Mouse (Mus musculus) embryonic facial prominence, embryonic 10.5 days (tissue): Measurements from ENCODE around the gene Esyt2. TPM values are rescaled to one million over a fixed set of nuclear protein-coding genes. Genes with fewer than 3 reads are reported as not detected.

Experiments used
- DNase-seq: peaks from one replicate; pipeline ENCODE4 v3.0.0-alpha.2; 2017; ENCODE audit warnings: low spot score
- H3K27ac ChIP-seq: fragments of 300-500 bp; sonication (generic); replicated peaks from 2 replicates; pipeline ENCODE4 v1.5.1; 2016; ENCODE audit warnings: mild to moderate bottlenecking
- H3K27me3 ChIP-seq: fragments of 300-500 bp; sonication (generic); replicated peaks from 2 replicates; pipeline ENCODE4 v1.6.1; 2016; ENCODE audit warnings: low read depth, mild to moderate bottlenecking; ENCODE audit not compliant: poor library complexity, severe bottlenecking
- H3K36me3 ChIP-seq: fragments of 300-500 bp; sonication (generic); replicated peaks from 2 replicates; pipeline ENCODE4 v1.6.1; 2016; ENCODE audit warnings: mild to moderate bottlenecking, moderate library complexity
- H3K4me1 ChIP-seq: fragments of 300-500 bp; sonication (generic); 2 replicates; pipeline ENCODE4 v1.6.1; 2016
- H3K4me3 ChIP-seq: fragments of 300-500 bp; sonication (generic); 2 replicates; pipeline ENCODE4 v1.5.1; 2016; ENCODE audit warnings: mild to moderate bottlenecking, moderate library complexity
- H3K9me3 ChIP-seq: fragments of 300-500 bp; sonication (generic); 2 replicates; pipeline ENCODE4 v1.6.1; 2016; ENCODE audit warnings: mild to moderate bottlenecking
- WGBS: fragments of 180-500 bp; shearing (Covaris S2); methylation state at CpG from one replicate; pipeline ENCODE4 v1.1.7; 2016; 5-methylcytosine and 5-hydroxymethylcytosine counted together
- microRNA-seq: library from miRNA; unstranded; fragments of <30 nt; microRNA quantifications from one replicate; pipeline ENCODE4, GENCODE M21; 2017
- polyA plus RNA-seq: library from polyadenylated mRNA; unstranded; fragments of >200 nt; fragmentation: Nextera tagmentation; extraction: Ambion mirVana; gene quantifications from 2 replicates; pipeline ENCODE4 v1.2.1, GENCODE M21; 2016

Gene Esyt2
- polyA plus RNA-seq, 1 experiment from 2014 or later, result 14.0 TPM

DNA sequence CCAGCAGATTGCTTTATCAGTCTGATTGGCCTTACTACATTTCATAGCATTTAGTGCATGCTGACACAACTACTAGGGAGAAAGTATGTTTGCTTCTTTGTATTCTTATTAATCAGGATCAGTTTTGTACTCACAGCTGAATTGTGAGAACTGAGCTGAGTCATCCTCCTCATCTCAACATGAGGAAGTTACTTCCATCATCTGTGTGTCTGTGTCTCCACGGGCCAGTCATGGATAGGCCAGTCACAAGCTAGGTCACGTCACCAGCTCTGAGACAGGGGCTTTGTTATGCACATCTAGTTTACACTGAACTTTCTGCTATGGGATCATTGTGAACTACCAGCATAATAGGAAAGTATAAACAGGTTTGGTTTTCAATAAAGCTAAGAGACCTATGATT is 152.7 kb downstream of the Esyt2 start:
- 93% methylated on average over 2 of the region's 2 CpGs for WGBS
- H3K4me1 ChIP-seq, result no peaks in the 10 kb centered on the region

DNA sequence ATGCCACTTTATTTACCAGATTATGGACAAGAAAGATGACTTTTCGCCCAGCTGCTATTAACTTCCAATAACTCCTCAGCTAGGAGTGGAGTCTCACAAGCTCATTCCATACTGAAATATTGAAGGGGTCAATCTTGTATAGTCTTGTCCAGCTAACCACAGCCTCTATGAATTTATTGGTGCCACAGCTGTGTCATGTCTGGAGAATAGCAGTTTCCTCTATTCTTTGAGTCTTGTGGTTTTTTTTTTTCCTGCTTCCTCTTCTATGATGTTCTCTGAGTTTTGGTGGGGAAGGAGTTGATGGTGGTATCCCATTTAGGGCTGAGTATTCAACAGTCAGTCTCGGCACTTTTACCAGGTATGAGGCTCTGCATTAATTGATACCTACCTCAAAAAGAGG is 154.2 kb downstream of the Esyt2 start:
- Histone ChIP-seq H3K27me3 (no peaks in the 10 kb centered on the region), H3K27ac (no peak overlapping the region), H3K9me3 (no peaks in the 10 kb centered on the region), H3K4me1 (no peaks in the 10 kb centered on the region), H3K36me3 (peaks cover 95% of the 10 kb centered on the region), H3K4me3 (no peak overlapping the region)
- DNase-seq, result no peak
- 92% methylated on average over 2 of the region's 2 CpGs for WGBS

More for the DNA sequence above, 152.7 kb downstream of the Esyt2 start:
- DNase-seq, result no peak
- Histone ChIP-seq H3K27ac (no peak overlapping the region), H3K4me3 (no peak overlapping the region), H3K36me3 (peaks cover 95% of the 10 kb centered on the region), H3K27me3 (no peaks in the 10 kb centered on the region), H3K9me3 (no peaks in the 10 kb centered on the region)

DNA sequence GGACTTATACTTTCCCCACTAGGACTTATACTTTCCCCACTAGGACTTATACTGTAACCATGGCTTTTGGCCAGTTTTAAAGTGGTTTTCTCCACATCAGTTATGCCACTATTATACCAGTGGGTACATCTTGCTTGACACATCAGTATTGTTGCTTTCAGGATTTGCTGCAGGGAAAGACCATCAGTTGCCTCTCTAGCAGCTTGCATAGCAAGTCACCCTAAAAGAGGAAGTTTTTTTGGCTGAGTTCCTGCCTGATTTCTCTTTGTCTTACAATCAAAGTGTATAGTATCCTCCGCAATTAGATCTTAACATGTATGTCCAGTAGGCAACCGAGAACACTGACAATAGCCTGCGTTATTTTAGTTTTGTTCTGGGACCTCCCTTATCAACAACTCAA is 155.1 kb downstream of the Esyt2 start:
- Histone ChIP-seq H3K36me3 (peaks cover 95% of the 10 kb centered on the region), H3K4me1 (no peaks in the 10 kb centered on the region), H3K27me3 (no peaks in the 10 kb centered on the region), H3K27ac (no peak overlapping the region), H3K4me3 (no peak overlapping the region), H3K9me3 (no peaks in the 10 kb centered on the region)
- 96% methylated on average over 3 of the region's 3 CpGs for WGBS
- DNase-seq, result no peak

DNA sequence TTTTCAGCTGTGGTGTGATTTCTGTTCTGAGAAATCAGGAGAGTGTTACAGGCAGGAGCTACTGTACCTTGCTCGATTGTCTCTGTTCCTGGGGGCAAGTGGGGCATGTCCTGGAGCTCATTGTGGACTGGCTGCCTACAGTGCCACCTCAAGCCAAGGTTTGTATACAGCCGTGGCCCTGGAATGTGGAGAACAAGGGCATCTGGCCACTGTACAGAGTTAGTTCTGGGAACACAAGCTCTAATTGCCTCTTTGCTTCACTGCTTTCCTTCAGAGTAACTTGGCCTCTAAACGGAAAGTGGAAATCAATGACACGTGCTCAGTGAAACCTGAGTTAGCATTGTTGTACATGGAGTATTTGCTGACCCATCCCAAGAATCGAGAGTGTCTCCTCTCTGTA is 157.6 kb downstream of the Esyt2 start:
- no peaks in the 10 kb centered on the region for H3K27me3 ChIP-seq
- peaks cover 97% of the 10 kb centered on the region for H3K36me3 ChIP-seq
- no peak overlapping the region for H3K4me3 ChIP-seq
- no peaks in the 10 kb centered on the region for H3K4me1 ChIP-seq
- H3K27ac ChIP-seq, result no peak overlapping the region
- no peak for DNase-seq
- H3K9me3 ChIP-seq, result no peaks in the 10 kb centered on the region
- 88% methylated on average over 5 of the region's 5 CpGs for WGBS

Small RNAs within 50 kb of the gene (microRNA-seq; reads per million reads assigned to microRNA genes)
- gene Gm23190, result not detected

Other genes with a start within 250 kb of the Esyt2 start
- gene Zfp386, start 233.5 kb upstream of the Esyt2 start, polyA plus RNA-seq, result 61.0 and 65.0 TPM in 2 replicates
- gene Vipr2, start 203.5 kb upstream of the Esyt2 start, polyA plus RNA-seq, result 1.7 and 2.2 TPM in 2 replicates
- 19.1 and 20.2 TPM in 2 replicates for gene Wdr60, start 18.2 kb upstream of the Esyt2 start, polyA plus RNA-seq
- not detected in 2 replicates for gene Gm11027, start 5.8 kb upstream of the Esyt2 start, polyA plus RNA-seq
- gene Ncapg2, start 124.2 kb downstream of the Esyt2 start, polyA plus RNA-seq, result 53.1 and 57.3 TPM in 2 replicates
- gene Ptprn2, start 204.5 kb downstream of the Esyt2 start, polyA plus RNA-seq, result 1.4 and 2.3 TPM in 2 replicates